Mouse (Mus musculus) olfactory bulb, adult 2 months (tissue): ENCODE results near the gene Cnih3.

ENCODE experiments used
- CTCF ChIP-seq: fragments of 200-500 bp; IDR thresholded peaks from 2 replicates; pipeline ENCODE4 v1.5.1; 2012; ENCODE audit warnings: low read depth, mild to moderate bottlenecking, low read length, moderate library complexity; ENCODE audit not compliant: insufficient read depth
- POLR2A ChIP-seq: fragments of 200-500 bp; IDR thresholded peaks from 2 replicates; pipeline ENCODE4 v1.6.1; 2012; ENCODE audit warnings: mild to moderate bottlenecking, low read depth, low read length, moderate library complexity; ENCODE audit not compliant: insufficient read depth

GRCm38 (mm10) chr1:181392489-181392888 lies 40.1 kb downstream of the Cnih3 start:
- TF ChIP-seq POLR2A (no peak), CTCF (no peak)
